Mouse (Mus musculus): ENCODE data around the gene Sac3d1. TPM values are rescaled to one million over a fixed set of nuclear protein-coding genes. Genes with fewer than 3 reads are reported as not detected.

Gene Sac3d1
- polyA plus RNA-seq, 1 experiment = 35.1 TPM

DNA sequence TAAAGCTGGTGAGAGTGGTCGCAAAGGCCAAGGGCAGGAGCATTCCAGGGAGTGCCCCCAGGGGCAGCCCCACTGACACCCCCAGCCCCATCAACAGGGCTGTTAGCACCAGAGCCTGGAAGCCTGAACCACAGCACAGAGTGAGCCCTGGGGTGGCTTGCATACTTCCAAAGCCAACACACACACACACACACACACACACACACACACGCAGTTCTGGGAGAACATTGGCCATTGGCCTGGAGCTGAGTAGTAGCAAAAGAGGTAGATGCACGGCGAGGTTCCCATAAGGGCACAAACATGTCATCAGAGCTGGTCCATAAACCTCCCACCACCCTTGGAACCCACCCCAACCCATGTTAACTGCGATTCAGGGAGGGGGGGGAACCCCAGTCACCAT lies 51.9 kb downstream of the Sac3d1 start:
- Histone ChIP-seq H3K27ac (ENCODE audit: insufficient read depth, low read length) (0 out of 2 replicates have a peak overlapping the region, but pooled peaks have one; percentile 9), H3K4me1 (ENCODE audit: control insufficient read depth, insufficient read depth, low read length) (peaks cover 6% of the 10 kb centered on the region)

More for the DNA sequence above, 51.9 kb downstream of the Sac3d1 start:
- TF ChIP-seq CTCF (IDR thresholded peaks at IDR 0.05; ENCODE audit: extremely low read depth, insufficient read depth, low read length) = no peak
- no peak for TF ChIP-seq POLR2A (IDR thresholded peaks at IDR 0.05; ENCODE audit: extremely low read depth, insufficient read depth, low read length)
- peak overlapping the region; percentile 40 for H3K4me3 ChIP-seq (ENCODE audit: insufficient read depth, low read length)

Other genes starting within 250 kb of the Sac3d1 start
- gene Frmd8, start 243.4 kb downstream of the Sac3d1 start, polyA plus RNA-seq (2012; rRNA removed) = 17.1 and 22.1 TPM in 2 replicates
- 6.6 and 7.4 TPM in 2 replicates for gene Slc25a45, start 240.8 kb downstream of the Sac3d1 start, polyA plus RNA-seq (2012; rRNA removed)
- 3.6 and 4.0 TPM in 2 replicates for gene Tigd3, start 224.5 kb downstream of the Sac3d1 start, polyA plus RNA-seq (2012; rRNA removed)
- gene Dpf2, start 205.6 kb downstream of the Sac3d1 start, polyA plus RNA-seq (2012; rRNA removed) = 96.2 and 99.0 TPM in 2 replicates
- gene Cdc42ep2, start 193.8 kb downstream of the Sac3d1 start, polyA plus RNA-seq (2012; rRNA removed) = 12.6 and 16.4 TPM in 2 replicates
- 11.7 and 12.9 TPM in 2 replicates for gene Pola2, start 154.4 kb downstream of the Sac3d1 start, polyA plus RNA-seq (2012; rRNA removed)
- gene Slc22a20, start 132.5 kb downstream of the Sac3d1 start, polyA plus RNA-seq (2012; rRNA removed) = not detected in 2 replicates
- 18.5 and 20.1 TPM in 2 replicates for gene Capn1, start 102.8 kb downstream of the Sac3d1 start, polyA plus RNA-seq (2012; rRNA removed)
- 25.4 and 27.5 TPM in 2 replicates for gene Syvn1, start 72.1 kb downstream of the Sac3d1 start, polyA plus RNA-seq (2012; rRNA removed)
- 41.4 and 44.4 TPM in 2 replicates for gene Mrpl49, start 60.9 kb downstream of the Sac3d1 start, polyA plus RNA-seq (2012; rRNA removed)
- gene Fau, start 60.8 kb downstream of the Sac3d1 start, polyA plus RNA-seq (2012; rRNA removed) = 920 and 922 TPM in 2 replicates
- gene Znhit2, start 57.5 kb downstream of the Sac3d1 start, polyA plus RNA-seq (2012; rRNA removed) = 58.0 and 58.9 TPM in 2 replicates
- gene Tm7sf2, start 50.3 kb downstream of the Sac3d1 start, polyA plus RNA-seq (2012; rRNA removed) = 59.3 and 60.1 TPM in 2 replicates
- gene Vps51, start 41.4 kb downstream of the Sac3d1 start, polyA plus RNA-seq (2012; rRNA removed) = 97.2 and 98.2 TPM in 2 replicates
- not detected in 2 replicates for gene Tmem262, start 38.6 kb downstream of the Sac3d1 start, polyA plus RNA-seq (2012; rRNA removed)
- 0.67 and 0.83 TPM in 2 replicates for gene Gm28374, start 36.4 kb downstream of the Sac3d1 start, polyA plus RNA-seq (2012; rRNA removed)
- gene Zfpl1, start 33.7 kb downstream of the Sac3d1 start, polyA plus RNA-seq (2012; rRNA removed) = 81.1 and 83.9 TPM in 2 replicates
- 0.15 and 0.44 TPM in 2 replicates for gene Cdca5, start 33.7 kb downstream of the Sac3d1 start, polyA plus RNA-seq (2012; rRNA removed)
- gene AC131692.1, start 24.2 kb downstream of the Sac3d1 start, polyA plus RNA-seq (2012; rRNA removed) = not detected in 2 replicates
- gene Naaladl1, start 12.9 kb downstream of the Sac3d1 start, polyA plus RNA-seq (2012; rRNA removed) = 0.13 and 0.21 TPM in 2 replicates
- gene Snx15, start 9.7 kb upstream of the Sac3d1 start, polyA plus RNA-seq (2012; rRNA removed) = 63.8 and 68.9 TPM in 2 replicates
- gene Batf2, start 22.3 kb upstream of the Sac3d1 start, polyA plus RNA-seq (2012; rRNA removed) = 0.50 and 0.57 TPM in 2 replicates
- gene Arl2, start 22.9 kb upstream of the Sac3d1 start, polyA plus RNA-seq (2012; rRNA removed) = 123 and 135 TPM in 2 replicates
- gene Majin, start 65.7 kb upstream of the Sac3d1 start, polyA plus RNA-seq (2012; rRNA removed) = 0.09 and 0.23 TPM in 2 replicates
- 0.21 TPM in 1 of 2 replicates, not detected in the other for gene Gpha2, start 107.7 kb upstream of the Sac3d1 start, polyA plus RNA-seq (2012; rRNA removed)
- gene Ppp2r5b, start 117.2 kb upstream of the Sac3d1 start, polyA plus RNA-seq (2012; rRNA removed) = 154 and 160 TPM in 2 replicates
- 28.9 and 31.0 TPM in 2 replicates for gene Atg2a, start 123.0 kb upstream of the Sac3d1 start, polyA plus RNA-seq (2012; rRNA removed)
- gene Ehd1, start 158.1 kb upstream of the Sac3d1 start, polyA plus RNA-seq (2012; rRNA removed) = 48.2 and 49.2 TPM in 2 replicates
- gene Cdc42bpg, start 187.8 kb upstream of the Sac3d1 start, polyA plus RNA-seq (2012; rRNA removed) = 2.1 and 2.4 TPM in 2 replicates
- 75.2 and 76.5 TPM in 2 replicates for gene Men1, start 216.3 kb upstream of the Sac3d1 start, polyA plus RNA-seq (2012; rRNA removed)
- 237 and 248 TPM in 2 replicates for gene Map4k2, start 222.5 kb upstream of the Sac3d1 start, polyA plus RNA-seq (2012; rRNA removed)
- 145 and 149 TPM in 2 replicates for gene Sf1, start 245.0 kb upstream of the Sac3d1 start, polyA plus RNA-seq (2012; rRNA removed)